Mouse (Mus musculus): ENCODE data around the gene 4930519P11Rik. TPM values are rescaled to one million over a fixed set of nuclear protein-coding genes. Genes with fewer than 3 reads are reported as not detected.
A peak's percentile ranks its signal among the peaks of the same experiment; 100 is the strongest.

Gene 4930519P11Rik
- polyA plus RNA-seq, 1 experiment from 2014 or later = not detected

- H3K27ac ChIP-seq (ENCODE audit: low read depth, low read length) = peak overlapping the region; percentile 39; the same call in 1 of the 2 replicates
- no peaks in the 10 kb centered on the region for H3K9me3 ChIP-seq (ENCODE audit: control insufficient read depth, low read length)
- no peak for DNase-seq (ENCODE audit: low spot score)
- no peak overlapping the region for H3K4me2 ChIP-seq
- 59% methylated on average over 15 of the region's 15 CpGs for WGBS
- ATAC-seq (replicated peaks; ENCODE audit: low FRiP score) = peak; percentile 58; the same call in 1 of the 2 replicates
- H3K27me3 ChIP-seq (replicated peaks; ENCODE audit: control insufficient read depth, insufficient read depth, low read length) = no peaks in the 10 kb centered on the region
- H3K9ac ChIP-seq (ENCODE audit: low read depth, low read length) = no peak overlapping the region
- H3K36me3 ChIP-seq (ENCODE audit: control insufficient read depth, insufficient read depth, low read length) = no peaks in the 10 kb centered on the region
- H3K4me1 ChIP-seq (replicated peaks; ENCODE audit: control insufficient read depth, insufficient read depth, low read length) = peaks cover 19% of the 10 kb centered on the region
- no peak overlapping the region for H3K4me3 ChIP-seq (ENCODE audit: low read depth, low read length)
Measured at GRCm38 (mm10) chr2:154583906-154584872, 29.0 kb downstream of the 4930519P11Rik start.

- WGBS = 88% methylated on average over 1 of the region's 1 CpGs
- no peaks in the 10 kb centered on the region for H3K27me3 ChIP-seq (replicated peaks; ENCODE audit: control insufficient read depth, insufficient read depth, low read length)
- H3K9ac ChIP-seq (ENCODE audit: low read depth, low read length) = no peak overlapping the region
- peaks cover 19% of the 10 kb centered on the region for H3K4me1 ChIP-seq (replicated peaks; ENCODE audit: control insufficient read depth, insufficient read depth, low read length)
- DNase-seq (ENCODE audit: low spot score) (no peak), ATAC-seq (replicated peaks; ENCODE audit: low FRiP score) (no peak)
- no peaks in the 10 kb centered on the region for H3K36me3 ChIP-seq (ENCODE audit: control insufficient read depth, insufficient read depth, low read length)
- H3K4me2 ChIP-seq = no peak overlapping the region
- no peak overlapping the region for H3K27ac ChIP-seq (ENCODE audit: low read depth, low read length)
- no peak overlapping the region for H3K4me3 ChIP-seq (ENCODE audit: low read depth, low read length)
- no peaks in the 10 kb centered on the region for H3K9me3 ChIP-seq (ENCODE audit: control insufficient read depth, low read length)
Measured at GRCm38 (mm10) chr2:154581421-154581820, 31.8 kb downstream of the 4930519P11Rik start.

GRCm38 (mm10) chr2:154580586-154580985 lies 32.7 kb downstream of the 4930519P11Rik start:
- no peak for ATAC-seq (replicated peaks; ENCODE audit: low FRiP score)
- Histone ChIP-seq H3K9ac (ENCODE audit: low read depth, low read length) (no peak overlapping the region), H3K27me3 (replicated peaks; ENCODE audit: control insufficient read depth, insufficient read depth, low read length) (no peaks in the 10 kb centered on the region), H3K9me3 (ENCODE audit: control insufficient read depth, low read length) (no peaks in the 10 kb centered on the region), H3K4me1 (replicated peaks; ENCODE audit: control insufficient read depth, insufficient read depth, low read length) (peaks cover 19% of the 10 kb centered on the region), H3K4me3 (ENCODE audit: low read depth, low read length) (no peak overlapping the region), H3K36me3 (ENCODE audit: control insufficient read depth, insufficient read depth, low read length) (no peaks in the 10 kb centered on the region), H3K4me2 (no peak overlapping the region), H3K27ac (ENCODE audit: low read depth, low read length) (no peak overlapping the region)
- DNase-seq (ENCODE audit: low spot score) = no peak
- 84% methylated on average over 8 of the region's 8 CpGs for WGBS

- no peak overlapping the region for H3K9ac ChIP-seq (ENCODE audit: low read depth, low read length)
- no peak overlapping the region for H3K4me3 ChIP-seq (ENCODE audit: low read depth, low read length)
- no peak for DNase-seq (ENCODE audit: low spot score)
- no peak overlapping the region for H3K27ac ChIP-seq (ENCODE audit: low read depth, low read length)
- WGBS = 91% methylated on average over 6 of the region's 6 CpGs
- ATAC-seq (replicated peaks; ENCODE audit: low FRiP score) = no peak
- no peaks in the 10 kb centered on the region for H3K27me3 ChIP-seq (replicated peaks; ENCODE audit: control insufficient read depth, insufficient read depth, low read length)
- 0 out of 2 replicates have a peak, but pooled peaks cover under 1% of the 10 kb centered on the region for H3K4me1 ChIP-seq (replicated peaks; ENCODE audit: control insufficient read depth, insufficient read depth, low read length)
- no peaks in the 10 kb centered on the region for H3K9me3 ChIP-seq (ENCODE audit: control insufficient read depth, low read length)
- H3K36me3 ChIP-seq (ENCODE audit: control insufficient read depth, insufficient read depth, low read length) = no peaks in the 10 kb centered on the region
- no peak overlapping the region for H3K4me2 ChIP-seq
Measured at GRCm38 (mm10) chr2:154577744-154578067, 35.5 kb downstream of the 4930519P11Rik start.

GRCm38 (mm10) chr2:154576876-154577743 lies 36.1 kb downstream of the 4930519P11Rik start:
- Histone ChIP-seq H3K4me3 (ENCODE audit: low read depth, low read length) (no peak overlapping the region), H3K36me3 (ENCODE audit: control insufficient read depth, insufficient read depth, low read length) (no peaks in the 10 kb centered on the region), H3K9ac (ENCODE audit: low read depth, low read length) (no peak overlapping the region), H3K4me1 (replicated peaks; ENCODE audit: control insufficient read depth, insufficient read depth, low read length) (no peaks in the 10 kb centered on the region), H3K27ac (ENCODE audit: low read depth, low read length) (no peak overlapping the region), H3K4me2 (no peak overlapping the region), H3K27me3 (replicated peaks; ENCODE audit: control insufficient read depth, insufficient read depth, low read length) (no peaks in the 10 kb centered on the region), H3K9me3 (ENCODE audit: control insufficient read depth, low read length) (no peaks in the 10 kb centered on the region)
- no peak for DNase-seq (ENCODE audit: low spot score)
- ATAC-seq (replicated peaks; ENCODE audit: low FRiP score) = no peak
- WGBS = 67% methylated on average over 12 of the region's 12 CpGs

- DNase-seq (ENCODE audit: low spot score) (no peak), ATAC-seq (replicated peaks; ENCODE audit: low FRiP score) (no peak)
- Histone ChIP-seq H3K27ac (ENCODE audit: low read depth, low read length) (no peak overlapping the region), H3K9me3 (ENCODE audit: control insufficient read depth, low read length) (no peaks in the 10 kb centered on the region), H3K9ac (ENCODE audit: low read depth, low read length) (no peak overlapping the region), H3K27me3 (replicated peaks; ENCODE audit: control insufficient read depth, insufficient read depth, low read length) (no peaks in the 10 kb centered on the region), H3K4me1 (replicated peaks; ENCODE audit: control insufficient read depth, insufficient read depth, low read length) (peaks cover 14% of the 10 kb centered on the region), H3K4me3 (ENCODE audit: low read depth, low read length) (no peak overlapping the region), H3K36me3 (ENCODE audit: control insufficient read depth, insufficient read depth, low read length) (no peaks in the 10 kb centered on the region), H3K4me2 (no peak overlapping the region)
- 65% methylated on average over 7 of the region's 7 CpGs for WGBS
Measured at GRCm38 (mm10) chr2:154574271-154574670, 39.0 kb downstream of the 4930519P11Rik start.

- no peak overlapping the region for H3K4me3 ChIP-seq (ENCODE audit: low read depth, low read length)
- H3K27me3 ChIP-seq (replicated peaks; ENCODE audit: control insufficient read depth, insufficient read depth, low read length) = no peaks in the 10 kb centered on the region
- H3K9me3 ChIP-seq (ENCODE audit: control insufficient read depth, low read length) = no peaks in the 10 kb centered on the region
- H3K27ac ChIP-seq (ENCODE audit: low read depth, low read length) = no peak overlapping the region
- ATAC-seq (replicated peaks; ENCODE audit: low FRiP score) (no peak), DNase-seq (ENCODE audit: low spot score) (no peak)
- H3K4me1 ChIP-seq (replicated peaks; ENCODE audit: control insufficient read depth, insufficient read depth, low read length) = peaks cover 22% of the 10 kb centered on the region
- no peaks in the 10 kb centered on the region for H3K36me3 ChIP-seq (ENCODE audit: control insufficient read depth, insufficient read depth, low read length)
- H3K4me2 ChIP-seq = no peak overlapping the region
- 78% methylated on average over 3 of the region's 3 CpGs for WGBS
- H3K9ac ChIP-seq (ENCODE audit: low read depth, low read length) = no peak overlapping the region
Measured at GRCm38 (mm10) chr2:154572996-154573395, 40.2 kb downstream of the 4930519P11Rik start.

- ATAC-seq (replicated peaks; ENCODE audit: low FRiP score) (no peak), DNase-seq (ENCODE audit: low spot score) (no peak)
- Histone ChIP-seq H3K27me3 (replicated peaks; ENCODE audit: control insufficient read depth, insufficient read depth, low read length) (no peaks in the 10 kb centered on the region), H3K9me3 (ENCODE audit: control insufficient read depth, low read length) (no peaks in the 10 kb centered on the region), H3K36me3 (ENCODE audit: control insufficient read depth, insufficient read depth, low read length) (no peaks in the 10 kb centered on the region), H3K4me2 (no peak overlapping the region), H3K9ac (ENCODE audit: low read depth, low read length) (no peak overlapping the region), H3K27ac (ENCODE audit: low read depth, low read length) (no peak overlapping the region), H3K4me3 (ENCODE audit: low read depth, low read length) (no peak overlapping the region), H3K4me1 (replicated peaks; ENCODE audit: control insufficient read depth, insufficient read depth, low read length) (peaks cover 26% of the 10 kb centered on the region)
- WGBS = 79% methylated on average over 8 of the region's 8 CpGs
Measured at GRCm38 (mm10) chr2:154571976-154572375, 41.3 kb downstream of the 4930519P11Rik start.

Measured in liver, embryonic 11.5 days (tissue).